Mouse (Mus musculus) megakaryocyte, adult 5-6 weeks (primary cell): Measurements from ENCODE around the gene Gm20671. TPM values are rescaled to one million over a fixed set of nuclear protein-coding genes. Genes with fewer than 3 reads are reported as not detected.
"Not testable (repeated sequence)": the region's sequence is repeated elsewhere in the genome, so short reads cannot be mapped to it uniquely, and the experiment has no call there.

ENCODE experiments used
- ATAC-seq: 2 replicates; pipeline ENCODE4 v1.8.0; 2016; ENCODE audit warnings: mild to moderate bottlenecking, inconsistent platforms; ENCODE audit not compliant: poor library complexity, severe bottlenecking
- total RNA-seq, 2 experiments: library from RNA; stranded (forward) in 1 of 2; stranded (reverse) in 1 of 2; fragments of 153-499, 151-499 nt in 1 of 2; fragments of 221-1000, 200-1000 nt in 1 of 2; gene quantifications; 2 replicates each; pipeline versions ENCODE4 v1.2.3 to v1.2.4; 2015 to 2017

Gene Gm20671
- total RNA-seq, 2 experiments from 2014 or later, result 1.2 TPM; not detected in 1

GRCm38 (mm10) chr5:32786454-32786853 is 40.5 kb downstream of the Gm20671 start:
- not testable (repeated sequence) for ATAC-seq

GRCm38 (mm10) chr5:32785313-32785915 is 41.5 kb downstream of the Gm20671 start, which contains the start of gene Pisd:
Pisd (minus strand) TSS chr5:32785646.
- ATAC-seq, result peak; percentile 100

GRCm38 (mm10) chr5:32784726-32785125 is 42.2 kb downstream of the Gm20671 start:
- ATAC-seq, result no peak

- no peak for ATAC-seq
Measured at GRCm38 (mm10) chr5:32781596-32781995, 45.3 kb downstream of the Gm20671 start.

GRCm38 (mm10) chr5:32778168-32778567 is 48.7 kb downstream of the Gm20671 start:
- no peak for ATAC-seq

GRCm38 (mm10) chr5:32772361-32772760 is 54.5 kb downstream of the Gm20671 start:
- ATAC-seq, result no peak

GRCm38 (mm10) chr5:32767636-32768373 is 59.1 kb downstream of the Gm20671 start:
- no peak for ATAC-seq

- no peak for ATAC-seq
Measured at GRCm38 (mm10) chr5:32767004-32767403, 59.9 kb downstream of the Gm20671 start.

GRCm38 (mm10) chr5:32761566-32762140 is 65.3 kb downstream of the Gm20671 start:
- peak; percentile 74; the same call in 1 of the 2 replicates for ATAC-seq

- ATAC-seq, result no peak
Measured at GRCm38 (mm10) chr5:32760787-32761186, 66.1 kb downstream of the Gm20671 start.

GRCm38 (mm10) chr5:32760352-32760751 is 66.6 kb downstream of the Gm20671 start:
- not testable (repeated sequence) for ATAC-seq

- ATAC-seq, result peak; percentile 23; the same call in 1 of the 2 replicates
Measured at GRCm38 (mm10) chr5:32759662-32760061, 67.2 kb downstream of the Gm20671 start.

GRCm38 (mm10) chr5:32756141-32756540 is 70.8 kb downstream of the Gm20671 start:
- ATAC-seq, result no peak

- ATAC-seq, result no peak
Measured at GRCm38 (mm10) chr5:32751736-32752135, 75.2 kb downstream of the Gm20671 start.

- ATAC-seq, result no peak
Measured at GRCm38 (mm10) chr5:32748936-32749335, 78.0 kb downstream of the Gm20671 start.

- ATAC-seq, result peak; percentile 46
Measured at GRCm38 (mm10) chr5:32747650-32748375, 79.1 kb downstream of the Gm20671 start.

- peak; percentile 85 for ATAC-seq
Measured at GRCm38 (mm10) chr5:32745705-32746655, 80.9 kb downstream of the Gm20671 start.

GRCm38 (mm10) chr5:32742149-32742548 is 84.8 kb downstream of the Gm20671 start:
- ATAC-seq, result no peak

GRCm38 (mm10) chr5:32741377-32741776 is 85.5 kb downstream of the Gm20671 start:
- peak; percentile 36 for ATAC-seq

- ATAC-seq, result peak; percentile 26
Measured at GRCm38 (mm10) chr5:32740850-32741249, 86.1 kb downstream of the Gm20671 start.
